Mouse (Mus musculus) embryonic fibroblast, embryonic 13.5 days (primary cell): Measurements from ENCODE around the gene Lars2.

Experiments
- CTCF ChIP-seq: IDR thresholded peaks from 2 replicates; pipeline ENCODE4 v1.5.1; 2011; ENCODE audit warnings: mild to moderate bottlenecking, control low read depth, low read length, moderate library complexity, borderline replicate concordance; ENCODE audit not compliant: insufficient read depth
- POLR2A ChIP-seq: IDR thresholded peaks from 2 replicates; pipeline ENCODE4 v1.6.1; 2011; ENCODE audit warnings: low read depth, mild to moderate bottlenecking, control low read depth, low read length, moderate library complexity

DNA sequence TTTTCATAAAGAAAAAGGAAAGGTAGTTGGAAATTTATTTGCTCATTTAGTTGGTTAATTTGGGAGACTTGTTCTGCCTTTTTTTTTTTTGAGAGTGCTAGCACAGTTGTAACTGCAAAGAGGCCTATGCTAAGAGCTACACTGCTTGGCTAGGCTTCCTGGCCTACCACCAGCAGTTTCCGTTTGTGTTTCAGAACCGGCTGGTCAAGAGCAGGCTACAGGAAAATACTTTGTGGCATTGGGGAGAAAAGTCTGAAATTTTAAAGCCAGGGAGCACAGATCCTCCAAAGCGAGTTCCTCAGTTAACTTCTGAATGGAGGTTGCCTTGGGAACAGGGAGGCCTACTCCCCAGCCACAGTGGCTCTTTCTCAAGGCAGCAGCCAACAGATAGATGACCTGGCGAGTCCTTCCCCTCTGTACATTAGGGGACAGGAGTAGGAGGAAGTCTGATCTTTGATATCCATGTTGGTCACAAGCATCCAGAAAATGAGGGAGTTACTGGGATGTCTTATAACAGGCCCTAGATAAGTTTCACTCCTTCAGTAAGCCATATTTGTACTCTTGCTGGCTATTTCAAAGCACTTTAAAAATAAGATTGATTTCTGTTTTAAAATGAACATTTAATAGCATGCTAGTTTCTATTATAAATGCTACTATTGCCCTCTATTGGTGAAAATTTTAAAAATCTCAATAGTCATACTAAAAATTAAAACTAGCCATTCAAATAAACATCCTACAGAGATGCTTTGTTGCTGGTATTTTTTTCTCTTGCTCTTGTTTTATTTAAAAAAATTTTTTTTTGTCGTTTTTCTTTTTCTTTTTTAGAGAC, 73.7 kb downstream of the Lars2 start:
- TF ChIP-seq CTCF (no peak), POLR2A (no peak)
